Mouse (Mus musculus): ENCODE measurements at regions not wholly inside any gene's neighbourhood (a gene's known extent, or its start where the extent isn't known, plus 50 kb on each side); places are given as distances from the start of the nearest gene placed in this dataset.

- Histone ChIP-seq H3K4me3 (ENCODE audit: insufficient read depth in 1 of 2, low read depth in 1 of 2, low read length in 2 of 2, poor library complexity in 1 of 2, severe bottlenecking in 1 of 2) (no peak overlapping the region), H3K4me1 (ENCODE audit: control insufficient read depth in 2 of 2, insufficient read depth in 2 of 2, low read length in 2 of 2, poor library complexity in 1 of 2) (peaks cover 0 to 4% of the 10 kb centered on the region in 2 experiments; a peak in 1 of 4 replicates), H3K27ac (ENCODE audit: insufficient read depth, low read depth, low read length, poor library complexity, severe bottlenecking) (peak overlapping the region; percentile 12; the same call in 1 of the 2 replicates), H3K9me3 (ENCODE audit: control insufficient read depth, insufficient read depth, low read depth, low read length) (no peaks in the 10 kb centered on the region), H3K9ac (ENCODE audit: insufficient read depth, low read depth, low read length, poor library complexity, severe bottlenecking) (no peak overlapping the region), H3K36me3 (ENCODE audit: control insufficient read depth, insufficient read depth, low read length, poor library complexity, severe bottlenecking) (no peaks in the 10 kb centered on the region)
- no peak for TF ChIP-seq CHD2 (IDR thresholded peaks at IDR 0.05; ENCODE audit: low read depth, low read length)
- TF ChIP-seq HCFC1 (IDR thresholded peaks at IDR 0.05; ENCODE audit: borderline replicate concordance, insufficient read depth, low read length): no peak
- TF ChIP-seq ZNF384 (IDR thresholded peaks at IDR 0.05; ENCODE audit: low read depth, low read length): no peak
- TF ChIP-seq MAFK (IDR thresholded peaks at IDR 0.05; ENCODE audit: insufficient read depth, low read depth, low read length): no peak
- TF ChIP-seq ZC3H11A (IDR thresholded peaks at IDR 0.05; ENCODE audit: borderline replicate concordance, low read depth, low read length): no peak
- in situ Hi-C loops (cut with MboI; ENCODE audit: low sequenced_read_pairs in 2 of 2, unreplicated experiment in 2 of 2): loop anchor here in 1 of 2 experiments (25.0 kb wide), 1 partner anchor 335 kb away; no protein-coding TSS in a partner anchor
- DNase-seq (ENCODE audit: low read depth, low spot score): no peak
These were observed 115.6 kb upstream of the Med14 start for GRCm38 (mm10) chrX:12877506-12877905.

- H3K4me3 ChIP-seq (ENCODE audit: insufficient read depth in 1 of 2, low read depth in 1 of 2, low read length in 2 of 2, poor library complexity in 1 of 2, severe bottlenecking in 1 of 2): peak overlapping the region; percentile 48 to 72
- H3K27ac ChIP-seq (ENCODE audit: insufficient read depth, low read depth, low read length, poor library complexity, severe bottlenecking): no peak overlapping the region
- TF ChIP-seq ZNF384 (IDR thresholded peaks at IDR 0.05; ENCODE audit: low read depth, low read length) (no peak), ZC3H11A (IDR thresholded peaks at IDR 0.05; ENCODE audit: borderline replicate concordance, low read depth, low read length) (peak; percentile 35; the same call in 1 of the 2 replicates)
- peak; percentile 69 for DNase-seq (ENCODE audit: low read depth, low spot score)
- H3K9ac ChIP-seq (ENCODE audit: insufficient read depth, low read depth, low read length, poor library complexity, severe bottlenecking): no peak overlapping the region
- H3K4me1 ChIP-seq (ENCODE audit: control insufficient read depth in 2 of 2, insufficient read depth in 2 of 2, low read length in 2 of 2, poor library complexity in 1 of 2): peaks cover 0 to 4% of the 10 kb centered on the region in 2 experiments; a peak in 1 of 4 replicates
- H3K36me3 ChIP-seq (ENCODE audit: control insufficient read depth, insufficient read depth, low read length, poor library complexity, severe bottlenecking): no peaks in the 10 kb centered on the region
- no peaks in the 10 kb centered on the region for H3K9me3 ChIP-seq (ENCODE audit: control insufficient read depth, insufficient read depth, low read depth, low read length)
- in situ Hi-C loops (cut with MboI; ENCODE audit: low sequenced_read_pairs in 2 of 2, unreplicated experiment in 2 of 2): loop anchor here in 1 of 2 experiments (25.0 kb wide), 1 partner anchor 186 kb away; no protein-coding TSS in a partner anchor
These were observed 111.8 kb upstream of the Med14 start for GRCm38 (mm10) chrX:12873698-12874144.

GRCm38 (mm10) chrX:12873230-12873629, 111.4 kb upstream of the Med14 start:
- Histone ChIP-seq H3K9ac (ENCODE audit: insufficient read depth, low read depth, low read length, poor library complexity, severe bottlenecking) (no peak overlapping the region), H3K4me3 (ENCODE audit: insufficient read depth in 1 of 2, low read depth in 1 of 2, low read length in 2 of 2, poor library complexity in 1 of 2, severe bottlenecking in 1 of 2) (peak overlapping the region in 1 of 2 experiments; percentile 72; a peak in 2 of 4 replicates), H3K27ac (ENCODE audit: insufficient read depth, low read depth, low read length, poor library complexity, severe bottlenecking) (no peak overlapping the region; the same call in 1 of the 2 replicates), H3K4me1 (ENCODE audit: control insufficient read depth in 2 of 2, insufficient read depth in 2 of 2, low read length in 2 of 2, poor library complexity in 1 of 2) (peaks cover 0 to 4% of the 10 kb centered on the region in 2 experiments; a peak in 1 of 4 replicates), H3K36me3 (ENCODE audit: control insufficient read depth, insufficient read depth, low read length, poor library complexity, severe bottlenecking) (no peaks in the 10 kb centered on the region), H3K9me3 (ENCODE audit: control insufficient read depth, insufficient read depth, low read depth, low read length) (no peaks in the 10 kb centered on the region)
- in situ Hi-C loops (cut with MboI; ENCODE audit: low sequenced_read_pairs in 2 of 2, unreplicated experiment in 2 of 2): loop anchor here in 1 of 2 experiments (25.0 kb wide), 1 partner anchor 186 kb away; no protein-coding TSS in a partner anchor
- TF ChIP-seq ZC3H11A (IDR thresholded peaks at IDR 0.05; ENCODE audit: borderline replicate concordance, low read depth, low read length) (no peak), HCFC1 (IDR thresholded peaks at IDR 0.05; ENCODE audit: borderline replicate concordance, insufficient read depth, low read length) (no peak), ZNF384 (IDR thresholded peaks at IDR 0.05; ENCODE audit: low read depth, low read length) (no peak), CHD2 (IDR thresholded peaks at IDR 0.05; ENCODE audit: low read depth, low read length) (no peak), MAFK (IDR thresholded peaks at IDR 0.05; ENCODE audit: insufficient read depth, low read depth, low read length) (no peak)
- no peak for DNase-seq (ENCODE audit: low read depth, low spot score)

- TF ChIP-seq ZC3H11A (IDR thresholded peaks at IDR 0.05; ENCODE audit: borderline replicate concordance, low read depth, low read length) (no peak), MAFK (IDR thresholded peaks at IDR 0.05; ENCODE audit: insufficient read depth, low read depth, low read length) (no peak), HCFC1 (IDR thresholded peaks at IDR 0.05; ENCODE audit: borderline replicate concordance, insufficient read depth, low read length) (no peak), CHD2 (IDR thresholded peaks at IDR 0.05; ENCODE audit: low read depth, low read length) (no peak), ZNF384 (IDR thresholded peaks at IDR 0.05; ENCODE audit: low read depth, low read length) (no peak)
- no peak overlapping the region for H3K4me3 ChIP-seq (ENCODE audit: insufficient read depth in 1 of 2, low read depth in 1 of 2, low read length in 2 of 2, poor library complexity in 1 of 2, severe bottlenecking in 1 of 2)
- 0 out of 4 replicates have a peak, but pooled peaks cover 0 to 2% of the 10 kb centered on the region in 2 experiments for H3K4me1 ChIP-seq (ENCODE audit: control insufficient read depth in 2 of 2, insufficient read depth in 2 of 2, low read length in 2 of 2, poor library complexity in 1 of 2)
- DNase-seq (ENCODE audit: low read depth, low spot score): no peak
- in situ Hi-C loops (cut with MboI; ENCODE audit: low sequenced_read_pairs in 2 of 2, unreplicated experiment in 2 of 2): loop anchor here in 1 of 2 experiments (25.0 kb wide), 1 partner anchor 180 kb away; no protein-coding TSS in a partner anchor
- no peak overlapping the region for H3K9ac ChIP-seq (ENCODE audit: insufficient read depth, low read depth, low read length, poor library complexity, severe bottlenecking)
- no peaks in the 10 kb centered on the region for H3K9me3 ChIP-seq (ENCODE audit: control insufficient read depth, insufficient read depth, low read depth, low read length)
- no peaks in the 10 kb centered on the region for H3K36me3 ChIP-seq (ENCODE audit: control insufficient read depth, insufficient read depth, low read length, poor library complexity, severe bottlenecking)
- no peak overlapping the region for H3K27ac ChIP-seq (ENCODE audit: insufficient read depth, low read depth, low read length, poor library complexity, severe bottlenecking)
These were observed 105.1 kb upstream of the Med14 start for GRCm38 (mm10) chrX:12866885-12867498.

Measured in ES-E14 (cell line).